Mouse (Mus musculus): Measurements from ENCODE around the gene Cck.

The Cck gene

DNA sequence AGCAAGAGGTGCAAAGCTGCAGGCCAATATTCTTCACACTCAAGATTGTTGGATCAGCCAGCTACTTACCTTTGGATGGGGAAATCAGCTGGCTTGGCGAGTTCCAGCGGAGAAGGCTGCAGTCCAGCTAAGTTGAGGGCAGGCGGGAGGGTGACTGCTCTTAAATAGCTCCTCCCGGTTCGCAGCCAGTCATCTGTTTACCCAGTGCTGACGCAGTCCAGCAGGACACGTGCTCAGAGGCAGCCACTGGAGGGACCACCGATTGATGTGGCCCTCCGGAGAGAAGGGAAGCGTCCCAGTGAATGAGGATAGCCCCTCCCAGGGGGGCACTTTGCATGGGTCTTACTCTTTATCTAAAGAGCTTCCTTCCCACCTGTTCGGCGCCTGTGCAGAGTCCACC, at the start of gene Cck:
Gene Cck (minus strand): TSS at position 166 of the 400 bp plus-strand sequence.
- DNase-seq (ENCODE audit: low spot score) = no peak

- DNase-seq (ENCODE audit: low spot score) = no peak
Measured at GRCm38 (mm10) chr9:121541530-121541929, 46.0 kb upstream of the Cck start.

DNA sequence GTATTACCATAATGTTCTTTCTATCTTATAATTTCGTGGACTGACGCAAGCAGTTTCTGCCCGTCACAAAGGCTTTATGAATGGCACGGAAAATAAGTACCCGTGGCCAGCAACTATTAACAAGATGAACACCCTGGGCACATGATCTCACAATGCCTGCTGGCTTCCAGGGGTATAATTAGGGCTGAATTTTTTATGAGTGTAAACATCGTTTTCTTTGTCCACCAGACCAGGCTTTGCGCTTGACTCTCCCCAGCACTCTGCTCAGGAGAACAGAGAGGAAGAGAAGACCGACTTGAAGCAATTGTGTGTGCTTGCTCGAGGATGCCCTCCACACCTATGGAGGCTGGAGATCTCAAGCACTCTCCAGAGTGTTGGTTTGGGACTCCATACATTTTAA, 37.1 kb upstream of the Cck start:
- DNase-seq (ENCODE audit: low spot score) = no peak

DNA sequence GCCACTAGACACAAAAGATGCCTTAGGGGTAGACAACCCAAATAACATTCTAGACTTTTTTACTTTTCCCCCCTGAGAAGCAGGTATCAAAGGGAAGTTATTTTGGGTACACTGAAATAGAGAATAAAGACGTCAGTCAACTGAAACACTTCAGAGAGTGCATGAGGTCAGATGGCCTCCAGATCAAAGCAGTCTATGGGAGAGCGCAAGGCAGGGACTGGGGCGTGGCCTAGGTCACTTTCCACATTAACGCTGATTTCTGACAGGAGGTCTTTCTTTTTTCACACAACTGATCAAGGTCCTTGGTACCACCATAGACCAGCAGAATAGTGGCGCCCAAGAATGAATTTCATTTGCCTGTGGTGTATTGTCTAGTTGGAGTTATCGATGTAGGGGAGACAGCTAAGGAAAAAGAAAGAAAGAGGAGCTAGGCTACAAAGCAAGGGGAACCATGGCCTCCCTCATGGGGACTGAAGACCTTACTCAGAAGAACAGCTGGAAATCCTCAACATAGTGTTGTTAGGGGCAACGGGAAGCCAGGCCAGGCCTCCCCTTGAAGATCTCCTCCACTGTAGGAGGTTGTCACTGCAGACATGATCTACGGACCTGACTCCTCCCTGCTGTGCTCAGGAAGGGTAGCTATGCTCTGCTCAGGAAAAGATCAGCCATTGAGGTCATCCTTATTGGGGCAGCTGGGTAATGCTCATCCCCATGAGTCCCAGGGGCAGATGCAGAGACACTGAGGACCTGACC, 33.3 kb upstream of the Cck start:
- DNase-seq (ENCODE audit: low spot score) = no peak

- no peak for DNase-seq (ENCODE audit: low spot score)
Measured at GRCm38 (mm10) chr9:121526171-121526570, 30.7 kb upstream of the Cck start.

DNA sequence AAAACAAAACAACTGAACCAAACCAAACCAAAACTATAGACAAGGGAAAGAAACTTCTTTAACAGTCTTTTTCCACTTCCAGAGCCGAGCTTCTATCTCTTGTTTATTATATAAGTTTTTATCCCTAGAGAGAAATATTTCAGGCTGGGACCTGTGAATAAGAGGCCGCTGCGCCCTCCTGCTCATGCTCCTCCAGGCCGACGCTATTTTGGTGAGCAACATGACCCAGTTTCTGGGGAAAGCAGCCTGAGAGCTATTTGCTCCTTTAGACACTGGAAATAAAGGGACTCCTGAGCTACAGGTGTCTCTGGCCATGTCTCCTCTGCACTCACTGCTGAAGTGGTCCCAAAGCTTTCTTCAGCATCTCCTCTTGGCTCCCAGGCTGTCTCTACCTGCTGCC, 24.6 kb upstream of the Cck start:
- no peak for DNase-seq (ENCODE audit: low spot score)

DNA sequence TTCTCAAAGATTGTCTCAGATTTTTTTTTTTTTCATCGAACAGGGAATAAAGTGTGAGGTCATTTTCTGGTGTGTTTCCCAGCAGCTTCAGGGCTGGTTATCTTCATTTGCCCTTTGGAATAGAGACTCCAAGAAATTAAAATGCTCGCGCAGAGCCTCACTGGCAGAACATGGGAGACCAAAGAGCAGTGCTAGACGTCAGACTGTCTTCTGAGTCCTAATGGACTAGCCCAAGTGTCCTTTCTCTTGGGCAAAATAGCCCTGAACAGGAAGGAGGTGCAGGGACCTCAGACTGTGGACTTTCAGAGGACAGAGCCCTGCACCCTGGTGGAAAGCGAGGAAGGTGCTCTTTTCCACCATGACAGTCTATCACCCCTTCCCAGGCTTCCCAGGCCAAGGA, 19.0 kb upstream of the Cck start:
- no peak for DNase-seq (ENCODE audit: low spot score)

GRCm38 (mm10) chr9:121511911-121512310, 16.4 kb upstream of the Cck start:
- no peak for DNase-seq (ENCODE audit: low spot score)

- no peak for DNase-seq (ENCODE audit: low spot score)
Measured at GRCm38 (mm10) chr9:121506478-121507180, 11.1 kb upstream of the Cck start.

- DNase-seq (ENCODE audit: low spot score) = no peak
Measured at GRCm38 (mm10) chr9:121505346-121505745, 9.9 kb upstream of the Cck start.

- no peak for DNase-seq (ENCODE audit: low spot score)
Measured at GRCm38 (mm10) chr9:121496102-121496501, 608 bp upstream of the Cck start.

DNA sequence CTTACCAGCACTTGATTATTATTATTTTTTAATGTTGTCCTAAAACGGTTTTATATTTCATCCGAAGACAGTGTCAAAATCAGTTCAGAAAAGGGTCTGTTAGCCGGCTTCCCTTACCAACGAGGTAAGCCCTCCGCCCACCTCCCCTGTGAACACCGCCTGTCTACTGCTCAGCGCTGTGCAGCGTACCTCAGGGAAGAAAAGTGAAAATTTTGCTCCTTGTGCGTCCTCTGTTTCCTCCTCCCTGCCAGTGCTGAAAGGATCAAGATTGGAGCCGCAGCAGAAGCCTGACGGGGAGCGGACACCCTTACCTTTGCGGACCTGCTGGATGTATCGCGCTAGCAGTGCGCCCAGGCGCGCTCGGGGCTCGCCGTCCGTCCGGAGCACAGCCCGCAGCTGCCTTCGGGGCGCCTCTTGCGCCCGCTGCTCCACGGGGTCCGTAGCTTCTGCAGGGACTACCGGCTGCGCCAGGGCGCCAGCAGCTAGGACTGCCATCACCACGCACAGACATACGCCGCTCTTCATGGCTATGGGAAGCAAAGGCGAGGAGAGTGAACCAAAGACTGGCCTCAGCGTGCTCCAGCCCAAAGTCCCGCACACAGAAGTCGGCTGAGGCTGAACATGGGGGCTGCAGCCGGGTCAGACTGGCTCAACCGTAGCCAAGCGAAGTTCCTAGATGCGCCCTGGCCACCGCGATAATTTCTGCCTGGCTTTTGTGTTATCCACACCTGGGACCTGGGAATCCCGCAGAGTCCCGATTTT, 1.3 kb downstream of the Cck start:
- DNase-seq (ENCODE audit: low spot score) = no peak

DNA sequence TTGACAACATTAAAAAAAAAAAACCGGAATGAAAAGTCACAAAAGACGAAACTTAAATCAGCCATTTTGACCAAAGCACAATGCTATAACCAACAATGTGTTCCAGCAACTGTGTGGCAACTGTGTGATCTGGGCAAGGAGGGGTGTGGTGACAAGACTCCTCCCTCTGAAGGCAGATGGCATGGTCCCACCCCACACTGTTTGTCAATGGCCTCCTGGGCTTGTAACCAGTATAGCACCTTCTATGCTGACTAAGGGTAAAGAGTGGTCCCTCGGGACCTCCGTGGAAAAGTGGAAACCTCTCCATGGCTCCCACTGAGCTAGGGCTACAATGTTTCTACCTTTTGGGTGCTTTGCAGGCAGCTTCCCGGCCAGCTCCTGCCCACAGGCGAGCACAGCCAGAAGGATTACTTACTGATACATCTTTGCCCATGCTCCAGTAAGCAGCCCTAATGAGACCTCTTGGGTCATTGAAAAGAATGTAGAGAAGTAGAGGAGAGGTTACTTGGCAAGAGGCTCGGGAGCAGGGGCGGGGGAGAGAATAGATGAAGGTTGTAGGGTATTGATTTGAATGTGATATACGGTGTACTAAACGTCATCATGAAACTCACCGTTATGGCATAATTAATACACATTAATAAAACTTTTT, 3.8 kb downstream of the Cck start:
- DNase-seq (ENCODE audit: low spot score) = no peak

GRCm38 (mm10) chr9:121487216-121487615, 8.3 kb downstream of the Cck start:
- DNase-seq (ENCODE audit: low spot score) = no peak

DNA sequence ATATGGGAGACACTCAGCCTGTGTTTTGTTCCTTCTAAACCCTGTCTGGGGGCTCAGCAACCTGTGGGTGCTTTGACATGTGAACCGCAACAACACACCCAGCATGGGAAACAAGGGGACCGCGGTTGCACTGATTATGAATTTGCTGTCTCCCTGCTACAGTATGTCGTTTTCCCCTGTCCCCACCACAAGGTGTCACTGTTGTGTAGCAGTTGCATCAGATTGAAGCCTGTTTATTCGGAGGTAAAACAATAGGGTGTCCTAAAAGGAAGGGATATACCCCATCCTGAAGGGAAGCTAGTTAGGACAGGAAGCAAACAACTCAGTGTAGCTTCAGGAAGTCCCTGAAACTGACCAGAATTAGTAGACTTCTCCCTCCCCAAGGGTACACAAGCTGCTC, 16.0 kb downstream of the Cck start:
- DNase-seq (ENCODE audit: low spot score) = no peak

- DNase-seq (ENCODE audit: low spot score) = no peak
Measured at GRCm38 (mm10) chr9:121477305-121477911, 18.1 kb downstream of the Cck start.

GRCm38 (mm10) chr9:121475488-121476452, 19.7 kb downstream of the Cck start:
- no peak for DNase-seq (ENCODE audit: low spot score)

- DNase-seq (ENCODE audit: low spot score) = no peak
Measured at GRCm38 (mm10) chr9:121474771-121475170, 20.7 kb downstream of the Cck start.

DNA sequence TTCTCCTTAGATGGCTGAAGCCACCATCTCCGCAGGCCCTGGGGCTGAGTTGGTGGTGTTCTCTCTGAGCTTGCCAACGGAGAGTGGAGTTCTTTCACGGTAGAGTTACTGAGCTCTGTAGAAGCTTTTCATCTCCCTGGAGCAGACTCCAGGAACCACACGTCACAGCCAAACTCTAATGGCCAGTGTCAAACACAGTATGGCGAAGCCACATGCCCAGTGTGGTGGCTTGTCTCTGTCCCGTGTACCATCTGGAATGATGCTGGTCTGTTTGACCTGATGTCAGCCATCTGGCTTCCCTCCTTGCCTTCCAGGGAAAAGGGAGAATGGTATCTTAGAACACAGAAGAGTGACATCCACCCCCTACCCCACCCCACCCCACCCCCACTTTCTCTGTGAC, 25.8 kb downstream of the Cck start:
- DNase-seq (ENCODE audit: low spot score) = no peak

GRCm38 (mm10) chr9:121467460-121467859, 28.0 kb downstream of the Cck start:
- no peak for DNase-seq (ENCODE audit: low spot score)

DNA sequence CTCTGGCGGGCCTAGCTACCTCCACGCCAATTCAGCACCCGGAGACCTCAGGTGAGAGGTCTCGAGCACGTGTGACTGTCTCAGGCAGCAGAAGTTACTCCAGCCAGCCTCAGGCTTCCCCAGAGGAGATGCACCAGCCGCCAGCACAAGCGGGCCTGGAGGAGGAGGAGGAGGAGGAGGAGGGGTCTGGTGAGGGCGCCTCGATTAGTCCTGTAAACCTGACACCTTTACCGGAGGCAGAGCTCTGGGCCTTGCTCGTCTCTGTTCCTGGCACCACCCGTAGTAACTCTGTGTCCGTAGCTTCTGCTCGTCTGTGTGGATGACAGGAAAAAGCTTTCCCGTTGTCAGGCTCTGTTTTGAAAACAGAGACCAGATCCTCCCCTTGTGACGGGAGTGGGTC, 35.0 kb downstream of the Cck start:
- no peak for DNase-seq (ENCODE audit: low spot score)
